Mouse (Mus musculus): Measurements from ENCODE around the gene Slc35g3.

DNA sequence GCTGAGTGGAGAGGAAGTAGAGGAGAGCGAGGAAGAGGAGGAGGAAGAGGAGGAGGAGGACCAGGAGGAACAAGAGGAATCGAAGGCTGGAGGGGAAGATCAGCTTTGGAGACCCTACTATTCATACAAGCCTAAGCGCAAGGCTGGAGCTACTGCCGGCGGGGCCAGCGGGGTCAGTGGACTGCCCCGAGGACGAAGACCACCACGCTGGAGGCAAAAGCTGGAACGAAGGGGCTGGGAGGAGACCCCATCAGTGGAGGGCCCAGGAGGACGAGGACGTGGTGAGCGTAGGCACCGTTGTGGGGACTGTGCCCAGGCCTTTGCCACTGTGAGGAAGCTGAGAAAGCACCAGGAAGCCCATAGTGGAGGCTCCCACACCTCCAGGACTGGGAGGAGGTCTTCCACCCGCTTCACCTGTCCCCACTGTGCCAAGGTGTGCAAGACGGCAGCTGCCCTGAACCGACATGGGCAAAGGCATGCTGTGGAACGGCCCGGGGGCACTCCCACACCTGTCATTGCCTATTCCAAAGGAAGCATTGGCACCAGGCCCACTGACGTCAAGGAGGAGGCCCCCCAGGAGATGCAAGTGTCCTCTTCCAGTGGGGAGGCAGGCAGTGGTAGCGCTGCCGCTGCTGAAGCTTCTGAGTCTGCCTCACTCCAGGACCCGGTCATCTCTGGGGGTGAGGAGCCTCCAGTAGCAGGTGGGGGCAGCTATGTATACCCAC, 16.7 kb upstream of the Slc35g3 start:
- TF ChIP-seq POLR2A (IDR thresholded peaks at IDR 0.05; ENCODE audit: insufficient read depth, low read length) (no peak), CTCF (IDR thresholded peaks at IDR 0.05; ENCODE audit: low read depth, low read length) (no peak)

Measured in ES-Bruce4 (cell line).